Mouse (Mus musculus) liver, adult 2 months (tissue): ENCODE results near the gene Apoc2. TPM values are rescaled to one million over a fixed set of nuclear protein-coding genes. Genes with fewer than 3 reads are reported as not detected.

Experiments
- DNase-seq: peaks from one replicate; pipeline ENCODE4 v3.0.0-alpha.2; 2011; ENCODE audit warnings: low read depth, low spot score; ENCODE audit errors: extremely low read depth
- H3K27ac ChIP-seq: fragments of 200-500 bp; replicated peaks from 2 replicates; pipeline ENCODE4 v1.5.1; 2012; ENCODE audit warnings: low read depth, mild to moderate bottlenecking, control low read depth, inconsistent platforms, low read length; ENCODE audit not compliant: insufficient read depth
- H3K27me3 ChIP-seq: fragments of 200-500 bp; 2 replicates; pipeline ENCODE4 v1.6.1; 2012; ENCODE audit warnings: mild to moderate bottlenecking, moderate library complexity, low read length, inconsistent platforms; ENCODE audit not compliant: control insufficient read depth, insufficient read depth
- H3K36me3 ChIP-seq: fragments of 200-500 bp; 2 replicates; pipeline ENCODE4 v1.6.1; 2012; ENCODE audit warnings: low read length, inconsistent platforms; ENCODE audit not compliant: control insufficient read depth, insufficient read depth
- H3K4me1 ChIP-seq: fragments of 200-500 bp; 2 replicates; pipeline ENCODE4 v1.6.1; 2011; ENCODE audit warnings: low read length; ENCODE audit not compliant: control insufficient read depth, insufficient read depth
- H3K4me3 ChIP-seq: fragments of 200-500 bp; 2 replicates; pipeline ENCODE4 v1.5.1; 2011; ENCODE audit warnings: low read depth, mild to moderate bottlenecking, control low read depth, low read length, moderate library complexity; ENCODE audit not compliant: insufficient read depth
- H3K79me2 ChIP-seq: fragments of 200-500 bp; 2 replicates; pipeline ENCODE4 v1.6.1; 2012; ENCODE audit warnings: inconsistent platforms, mild to moderate bottlenecking, low read length, moderate library complexity; ENCODE audit not compliant: control insufficient read depth, insufficient read depth
- H3K9ac ChIP-seq: fragments of 200-500 bp; 2 replicates; pipeline ENCODE4 v1.6.1; 2012; ENCODE audit warnings: low read depth, mild to moderate bottlenecking, control low read depth, inconsistent platforms, low read length
- CTCF ChIP-seq: fragments of 200-500 bp; IDR thresholded peaks from 2 replicates; pipeline ENCODE4 v1.5.1; 2011; ENCODE audit warnings: low read depth, low read length, control low read depth
- POLR2A ChIP-seq: fragments of 200-500 bp; IDR thresholded peaks from 2 replicates; pipeline ENCODE4 v1.6.1; 2011; ENCODE audit warnings: low read length, control low read depth; ENCODE audit not compliant: insufficient read depth; ENCODE audit errors: extremely low read depth
- WGBS: fragments of 180-500 bp; shearing (Covaris S2); methylation state at CpG from one replicate; pipeline ENCODE4 v1.1.7; 2018; 5-methylcytosine and 5-hydroxymethylcytosine counted together
- polyA plus RNA-seq: library from polyadenylated mRNA; depleted of rRNA; stranded (reverse); fragments of >200 nt; gene quantifications from 2 replicates; pipeline ENCODE4 v1.2.3, GENCODE M21; 2012
- total RNA-seq: library from RNA; depleted of rRNA; stranded (reverse); fragments of >200 nt; gene quantifications from 2 replicates; pipeline ENCODE4 v1.2.3, GENCODE M21; 2014

The Apoc2 gene
- total and polyA plus RNA-seq, 2 experiments = 221 to 283 TPM

DNA sequence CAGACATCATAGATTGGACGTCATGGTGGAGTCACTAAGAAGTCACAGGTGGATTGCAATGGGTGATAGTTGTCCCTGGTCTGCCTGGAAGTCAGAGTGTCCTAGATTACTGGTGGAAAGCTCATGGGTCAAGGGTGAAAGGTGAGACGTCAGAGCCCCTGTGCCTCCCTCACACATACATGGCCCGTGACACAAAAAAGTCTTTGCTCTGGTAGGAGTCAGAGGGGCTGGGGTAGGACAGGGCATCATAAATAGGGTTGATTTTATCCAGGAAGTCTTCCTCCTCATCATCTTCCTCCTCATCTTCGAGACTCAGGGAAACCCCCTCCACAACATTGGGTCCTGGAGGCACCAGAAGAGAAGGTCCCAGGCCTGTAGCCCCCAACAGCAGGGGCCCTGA is 39.6 kb upstream of the Apoc2 start:
- 81% methylated on average over 4 of the region's 4 CpGs for WGBS
- no peak for DNase-seq
- Histone ChIP-seq H3K27me3 (no peaks in the 10 kb centered on the region), H3K4me3 (no peak overlapping the region), H3K4me1 (peaks cover 6% of the 10 kb centered on the region), H3K27ac (no peak overlapping the region), H3K9ac (no peak overlapping the region), H3K36me3 (peaks cover 3% of the 10 kb centered on the region; the same call in 1 of the 2 replicates), H3K79me2 (0 out of 2 replicates have a peak, but pooled peaks cover 3% of the 10 kb centered on the region)
- TF ChIP-seq POLR2A = no peak
- no peak for TF ChIP-seq CTCF

DNA sequence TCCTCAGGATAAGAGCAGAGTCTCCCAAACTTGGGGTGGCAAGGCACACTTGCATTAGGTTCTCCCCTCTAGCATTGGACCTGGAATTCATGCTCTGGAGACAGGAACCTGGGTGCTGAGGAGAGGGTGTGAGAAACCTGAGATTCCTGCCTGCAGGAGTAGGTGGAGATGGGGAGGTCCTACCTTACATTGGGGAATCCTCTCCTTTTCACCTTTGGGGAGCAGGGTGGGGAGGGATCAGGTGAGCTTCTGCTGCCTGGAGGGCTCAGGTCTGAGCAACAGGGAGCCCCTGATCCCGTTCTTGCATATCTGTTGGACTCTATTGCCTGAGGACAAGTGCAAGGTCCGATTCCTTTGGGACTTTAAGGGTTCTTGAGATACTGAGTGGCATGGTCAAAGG is 39.1 kb upstream of the Apoc2 start:
- Histone ChIP-seq H3K4me1 (peaks cover 6% of the 10 kb centered on the region), H3K4me3 (no peak overlapping the region), H3K9ac (no peak overlapping the region), H3K27ac (no peak overlapping the region), H3K79me2 (0 out of 2 replicates have a peak, but pooled peaks cover 3% of the 10 kb centered on the region), H3K36me3 (peaks cover 5% of the 10 kb centered on the region; the same call in 1 of the 2 replicates), H3K27me3 (no peaks in the 10 kb centered on the region)
- WGBS = 69% methylated on average over 2 of the region's 2 CpGs
- TF ChIP-seq POLR2A = no peak
- TF ChIP-seq CTCF = no peak
- no peak for DNase-seq

DNA sequence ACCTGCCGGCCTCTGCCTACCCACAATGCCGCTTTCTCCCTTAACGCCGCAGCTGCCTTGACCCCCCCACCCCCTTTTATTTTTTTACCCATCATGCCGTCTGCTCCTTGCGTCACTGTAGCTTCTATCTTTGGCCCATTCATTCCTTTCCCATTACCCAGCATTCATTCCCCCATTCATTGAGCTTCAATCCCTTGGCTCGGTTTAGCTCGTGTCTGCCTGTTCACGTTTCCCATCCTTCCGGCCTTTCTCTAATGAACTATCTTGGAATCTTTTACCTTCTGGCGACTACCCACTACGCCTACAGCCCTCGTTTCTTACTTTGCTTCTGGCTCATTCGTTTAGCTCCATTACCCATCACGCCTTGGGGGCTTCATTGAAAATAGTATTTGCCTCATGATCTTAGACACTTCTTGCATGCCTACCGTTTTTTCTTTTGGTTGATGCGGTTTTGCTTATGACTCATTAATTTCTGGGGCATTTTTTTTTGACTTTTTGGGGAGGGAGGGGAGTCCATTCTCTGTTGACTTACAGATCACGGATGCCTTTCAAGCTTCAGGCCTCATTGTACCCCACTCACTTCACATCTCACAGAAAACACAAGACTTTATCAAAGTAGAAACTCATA is 38.4 kb upstream of the Apoc2 start:
- WGBS = 6% methylated on average over 18 of the region's 18 CpGs

DNA sequence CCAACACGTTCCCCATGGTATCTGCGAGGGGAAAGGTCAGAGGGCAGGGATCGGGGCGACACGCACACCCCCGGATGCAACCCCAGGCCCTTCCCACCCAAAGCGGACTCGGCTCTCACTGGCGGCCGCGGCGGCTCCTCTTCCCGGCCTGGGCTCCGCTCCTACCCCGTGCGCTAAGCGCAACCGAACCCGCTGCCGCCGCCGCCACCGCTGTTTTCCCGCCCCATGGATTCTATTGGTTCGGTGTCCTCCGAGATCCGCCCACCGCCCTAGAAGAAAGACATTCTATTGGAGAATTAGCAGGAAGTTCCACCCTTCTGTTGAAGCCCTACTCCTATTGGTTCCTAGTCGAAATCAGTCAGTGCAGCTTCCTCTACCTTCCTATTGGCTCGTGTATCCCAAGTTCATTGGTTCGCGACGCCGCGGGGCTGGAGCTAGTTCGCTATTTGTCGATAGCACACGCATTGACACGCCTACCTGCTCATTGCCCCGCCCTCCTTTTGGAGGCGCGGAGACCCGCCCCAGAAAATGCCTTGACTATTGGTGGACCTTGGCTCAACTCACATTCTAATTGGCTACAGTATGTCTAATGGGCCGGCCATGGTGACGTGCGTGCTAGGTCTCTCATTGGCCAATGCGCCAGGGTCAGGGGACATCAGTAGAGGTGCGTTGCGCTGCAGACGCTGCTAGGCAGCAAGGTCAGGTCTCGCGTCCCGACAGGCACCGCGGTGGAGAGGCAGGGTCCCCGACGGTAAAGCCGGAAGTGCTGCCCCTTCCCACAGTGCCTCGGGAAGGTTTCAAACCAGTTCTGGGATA is 37.7 kb upstream of the Apoc2 start, which contains the start of gene Tomm40:
Tomm40 (minus strand) TSS at position 200 of the 816 bp plus-strand sequence.
- TF ChIP-seq POLR2A (peak; percentile 69; the same call in 1 of the 2 replicates), CTCF (no peak)

More for the DNA sequence above, 38.4 kb upstream of the Apoc2 start:
- peak overlapping the region; percentile 63 for H3K4me3 ChIP-seq
- H3K9ac ChIP-seq = peak overlapping the region; percentile 68
- peak overlapping the region; percentile 87 for H3K27ac ChIP-seq
- no peaks in the 10 kb centered on the region for H3K27me3 ChIP-seq
- 0 out of 2 replicates have a peak, but pooled peaks cover 3% of the 10 kb centered on the region for H3K79me2 ChIP-seq
- TF ChIP-seq POLR2A (no peak), CTCF (no peak)
- H3K4me1 ChIP-seq = peaks cover 6% of the 10 kb centered on the region
- peak; percentile 85 for DNase-seq
- peaks cover 5% of the 10 kb centered on the region; the same call in 1 of the 2 replicates for H3K36me3 ChIP-seq

DNA sequence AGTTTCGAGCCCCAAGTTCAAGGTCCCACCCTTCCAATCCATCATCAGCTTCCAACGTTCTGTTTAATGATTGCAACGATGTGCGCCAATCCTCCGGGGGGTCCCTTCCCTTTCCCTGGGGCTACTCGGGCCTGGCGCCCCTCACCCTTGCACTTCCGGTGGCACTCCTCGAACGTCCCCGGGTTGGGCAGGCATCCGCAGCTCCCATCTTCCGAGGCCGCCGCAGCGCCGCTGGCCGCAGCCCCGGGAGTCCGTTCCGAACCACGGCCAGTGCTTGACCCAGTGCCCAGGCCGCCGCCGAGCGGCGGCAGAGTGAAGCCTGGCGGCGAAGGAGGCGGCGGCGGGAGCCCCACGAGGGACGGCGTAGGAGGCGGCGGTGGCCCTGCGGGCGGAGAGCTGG is 37.1 kb upstream of the Apoc2 start:
- H3K36me3 ChIP-seq = peaks cover 7% of the 10 kb centered on the region; the same call in 1 of the 2 replicates
- no peak for TF ChIP-seq CTCF
- no peak for TF ChIP-seq POLR2A
- no peak for DNase-seq
- WGBS = under 1% methylated on average over 39 of the region's 39 CpGs
- peak overlapping the region; percentile 75 for H3K27ac ChIP-seq
- H3K4me3 ChIP-seq = peak overlapping the region; percentile 93
- 0 out of 2 replicates have a peak, but pooled peaks cover 3% of the 10 kb centered on the region for H3K79me2 ChIP-seq
- no peaks in the 10 kb centered on the region for H3K27me3 ChIP-seq
- H3K4me1 ChIP-seq = peaks cover 6% of the 10 kb centered on the region
- H3K9ac ChIP-seq = peak overlapping the region; percentile 92

More for the DNA sequence above, 37.7 kb upstream of the Apoc2 start, which contains the start of gene Tomm40:
- Histone ChIP-seq H3K27ac (peak within 1 kb of the TSS; percentile 87), H3K9ac (peak within 1 kb of the TSS; percentile 92), H3K27me3 (no peaks in the 10 kb centered on the region), H3K79me2 (0 out of 2 replicates have a peak, but pooled peaks cover 3% of the 10 kb centered on the region), H3K4me1 (peaks cover 6% of the 10 kb centered on the region), H3K4me3 (peak within 1 kb of the TSS; percentile 93), H3K36me3 (peaks cover 5% of the 10 kb centered on the region; the same call in 1 of the 2 replicates)
- peak; percentile 100 for DNase-seq
- WGBS = under 1% methylated on average over 59 of the region's 59 CpGs
